9 mouse cellular contexts compared by ENCODE assay signal in genomic region chr11:3918738-3919137, GRCm38 (mm10). TPM values are rescaled to one million over a fixed set of nuclear protein-coding genes. Genes with fewer than 3 reads are reported as not detected.
DNase-seq lines count a peak whose midpoint lies in the region; ATAC-seq and TF ChIP-seq lines count a peak whose summit lies in the region.
"Had no signal": no experiment of that assay in that cellular context is flagged by ENCODE, and none has a peak within 500 bp of the region (broad histone marks: within the 10 kb centered on the region; RNA-seq: fewer than 3 reads in every experiment).

No protein-coding gene starts in this region.

- no peak for TF ChIP-seq POLR2A in testis, adult 2 months (IDR thresholded peaks at IDR 0.05; ENCODE audit: control insufficient read depth, low read depth, low read length)
- no peak for TF ChIP-seq POLR2A in brain, embryonic 14.5 days (IDR thresholded peaks at IDR 0.05; ENCODE audit: borderline replicate concordance, extremely low read depth, insufficient read depth, insufficient read length, poor library complexity, severe bottlenecking)

- no peak overlapping the region for H3K27ac ChIP-seq in hindbrain, postnatal 0 days
- no peak overlapping the region for H3K27ac ChIP-seq in hindbrain, embryonic 14.5 days
- no peak overlapping the region for H3K27ac ChIP-seq in testis, adult 2 months (ENCODE audit: control insufficient read depth, insufficient read depth, low read depth, low read length)

- no peak for ATAC-seq in hindbrain, postnatal 0 days
- no peak for ATAC-seq in hindbrain, embryonic 14.5 days (ENCODE audit: low FRiP score)

- DNase-seq in hindbrain, postnatal 0 days (ENCODE audit: low spot score), result peak; percentile 68
- DNase-seq in hindbrain, embryonic 14.5 days (ENCODE audit: low spot score), result no peak
- DNase-seq in testis, postnatal 10 days (ENCODE audit: low spot score), result no peak
- DNase-seq in brain, embryonic 14.5 days (ENCODE audit: low read depth), result peak; percentile 52
- DNase-seq in ovary, postnatal 36 days (ENCODE audit: low spot score), result no peak
- DNase-seq in layer of hippocampus, postnatal 36 days, result no peak
- DNase-seq: adrenal gland, adult 2 months; thymus, adult 2 months had no signal

- H3K9ac ChIP-seq in hindbrain, postnatal 0 days (replicated peaks; ENCODE audit: low read length), result no peak overlapping the region
- no peak overlapping the region for H3K9ac ChIP-seq in hindbrain, embryonic 14.5 days

- TF ChIP-seq CTCF in hindbrain, postnatal 0 days (IDR thresholded peaks at IDR 0.05; ENCODE audit: low read depth), result peak; percentile 65
- TF ChIP-seq CTCF in testis, adult 2 months (IDR thresholded peaks at IDR 0.05; ENCODE audit: control insufficient read depth, insufficient read depth, insufficient replicate concordance, low read depth, low read length), result 0 out of 2 replicates have a peak, but pooled peaks have one; percentile 6
- TF ChIP-seq CTCF in brain, embryonic 14.5 days (IDR thresholded peaks at IDR 0.05; ENCODE audit: borderline replicate concordance, extremely low read depth, insufficient read depth, insufficient read length), result peak; percentile 49; the same call in 1 of the 2 replicates

- no peak overlapping the region for H3K4me2 ChIP-seq in hindbrain, postnatal 0 days (ENCODE audit: low read depth, low read length)
- no peak overlapping the region for H3K4me2 ChIP-seq in hindbrain, embryonic 14.5 days (replicated peaks)

- WGBS in hindbrain, postnatal 0 days, result 22% methylated on average over 1 of the region's 1 CpGs
- 50% methylated on average over 1 of the region's 1 CpGs for WGBS in hindbrain, embryonic 14.5 days

- H3K4me3 ChIP-seq in hindbrain, postnatal 0 days (ENCODE audit: low read length), result no peak overlapping the region
- H3K4me3 ChIP-seq in hindbrain, embryonic 14.5 days (replicated peaks; ENCODE audit: low read length), result no peak overlapping the region
- no peak overlapping the region for H3K4me3 ChIP-seq in testis, adult 2 months (ENCODE audit: control insufficient read depth, low read depth, low read length)

- no peaks in the 10 kb centered on the region for H3K9me3 ChIP-seq in hindbrain, postnatal 0 days (ENCODE audit: low read length)
- H3K9me3 ChIP-seq in hindbrain, embryonic 14.5 days (ENCODE audit: control insufficient read depth, low read length), result no peaks in the 10 kb centered on the region

- no peaks in the 10 kb centered on the region for H3K27me3 ChIP-seq in hindbrain, postnatal 0 days (ENCODE audit: insufficient read depth, low read length)
- H3K27me3 ChIP-seq in hindbrain, embryonic 14.5 days (ENCODE audit: control insufficient read depth, insufficient read depth, low read length), result no peaks in the 10 kb centered on the region
- H3K27me3 ChIP-seq in testis, adult 2 months (ENCODE audit: control insufficient read depth, insufficient read depth, low read length), result no peaks in the 10 kb centered on the region

- H3K4me1 ChIP-seq in hindbrain, postnatal 0 days (ENCODE audit: insufficient read depth, low read length), result no peaks in the 10 kb centered on the region
- 0 out of 2 replicates have a peak, but pooled peaks cover 3% of the 10 kb centered on the region for H3K4me1 ChIP-seq in hindbrain, embryonic 14.5 days (replicated peaks; ENCODE audit: control insufficient read depth, insufficient read depth, low read length)
- peaks cover 5% of the 10 kb centered on the region for H3K4me1 ChIP-seq in testis, adult 2 months (ENCODE audit: control insufficient read depth, insufficient read depth, low read length)

- peaks cover 5% of the 10 kb centered on the region; the same call in 1 of the 2 replicates for H3K36me3 ChIP-seq in hindbrain, postnatal 0 days (ENCODE audit: insufficient read depth, low read length)
- peaks cover 11% of the 10 kb centered on the region; the same call in 1 of the 2 replicates for H3K36me3 ChIP-seq in hindbrain, embryonic 14.5 days (replicated peaks; ENCODE audit: control insufficient read depth, insufficient read depth)
- no peaks in the 10 kb centered on the region for H3K36me3 ChIP-seq in testis, adult 2 months (ENCODE audit: control insufficient read depth, insufficient read depth, low read length)

RNA-seq across cellular contexts. Expression of gene Slc35e4, which starts 4.3 kb away (rescaled TPM):
- 48.6 and 52.4 TPM in 2 replicates for total RNA-seq in hindbrain, postnatal 0 days (2014; rRNA removed)
- 23.5 and 25.8 TPM in 2 replicates for polyA plus RNA-seq in hindbrain, postnatal 0 days (2015; fragmentation: Nextera tagmentation; extraction: Ambion mirVana)
- polyA plus RNA-seq in hindbrain, embryonic 14.5 days (2014; fragmentation: Nextera tagmentation; extraction: Ambion mirVana), result 11.2 and 14.2 TPM in 2 replicates
- polyA plus RNA-seq in testis, adult 2 months (2012; rRNA removed), result 0.64 and 0.72 TPM in 2 replicates
- 13.2 and 13.5 TPM in 2 replicates for polyA plus RNA-seq in brain, embryonic 14.5 days (2012; rRNA removed)
- 10 to 100 TPM; 16.1 to 17.1 TPM for total RNA-seq in layer of hippocampus, postnatal 36 days (2021)

RNA-seq across cellular contexts. Expression of gene Tcn2, which starts 13.2 kb away (rescaled TPM):
- 35.8 and 39.4 TPM in 2 replicates for total RNA-seq in hindbrain, postnatal 0 days (2014; rRNA removed)
- polyA plus RNA-seq in hindbrain, postnatal 0 days (2015; fragmentation: Nextera tagmentation; extraction: Ambion mirVana), result 29.3 and 30.8 TPM in 2 replicates
- 31.0 and 31.4 TPM in 2 replicates for polyA plus RNA-seq in hindbrain, embryonic 14.5 days (2014; fragmentation: Nextera tagmentation; extraction: Ambion mirVana)
- 16.2 and 18.5 TPM in 2 replicates for polyA plus RNA-seq in testis, adult 2 months (2012; rRNA removed)
- 21.2 and 27.4 TPM in 2 replicates for polyA plus RNA-seq in brain, embryonic 14.5 days (2012; rRNA removed)
- 10 to 100 TPM; 14.5 to 18.3 TPM for total RNA-seq in layer of hippocampus, postnatal 36 days (2021)

RNA-seq across cellular contexts. Expression of gene Dusp18, which starts 23.7 kb away (rescaled TPM):
- 14.4 and 16.9 TPM in 2 replicates for total RNA-seq in hindbrain, postnatal 0 days (2014; rRNA removed)
- polyA plus RNA-seq in hindbrain, postnatal 0 days (2015; fragmentation: Nextera tagmentation; extraction: Ambion mirVana), result 15.4 and 16.3 TPM in 2 replicates
- polyA plus RNA-seq in hindbrain, embryonic 14.5 days (2014; fragmentation: Nextera tagmentation; extraction: Ambion mirVana), result 29.2 and 30.2 TPM in 2 replicates
- polyA plus RNA-seq in testis, adult 2 months (2012; rRNA removed), result 28.1 and 30.4 TPM in 2 replicates
- 17.6 and 26.4 TPM in 2 replicates for polyA plus RNA-seq in brain, embryonic 14.5 days (2012; rRNA removed)
- 10 to 100 TPM; 24.1 to 26.7 TPM for total RNA-seq in layer of hippocampus, postnatal 36 days (2021)

RNA-seq across cellular contexts. Expression of gene 4921536K21Rik, which starts 23.8 kb away (rescaled TPM):
- total RNA-seq in hindbrain, postnatal 0 days (2014; rRNA removed), result 0.21 and 0.90 TPM in 2 replicates
- 0.41 and 0.42 TPM in 2 replicates for polyA plus RNA-seq in hindbrain, postnatal 0 days (2015; fragmentation: Nextera tagmentation; extraction: Ambion mirVana)
- 0.13 and 0.28 TPM in 2 replicates for polyA plus RNA-seq in hindbrain, embryonic 14.5 days (2014; fragmentation: Nextera tagmentation; extraction: Ambion mirVana)
- polyA plus RNA-seq in testis, adult 2 months (2012; rRNA removed), result 48.4 and 56.7 TPM in 2 replicates
- polyA plus RNA-seq in brain, embryonic 14.5 days (2012; rRNA removed), result 0.67 and 1.0 TPM in 2 replicates
- under 1 TPM; 0.55 to 0.56 TPM for total RNA-seq in layer of hippocampus, postnatal 36 days (2021)

RNA-seq across cellular contexts. Expression of gene Pes1, which starts 45.0 kb away (rescaled TPM):
- 35.9 and 36.4 TPM in 2 replicates for total RNA-seq in hindbrain, postnatal 0 days (2014; rRNA removed)
- polyA plus RNA-seq in hindbrain, postnatal 0 days (2015; fragmentation: Nextera tagmentation; extraction: Ambion mirVana), result 44.5 and 46.8 TPM in 2 replicates
- 45.1 and 48.0 TPM in 2 replicates for polyA plus RNA-seq in hindbrain, embryonic 14.5 days (2014; fragmentation: Nextera tagmentation; extraction: Ambion mirVana)
- polyA plus RNA-seq in testis, adult 2 months (2012; rRNA removed), result 27.1 and 28.5 TPM in 2 replicates
- polyA plus RNA-seq in brain, embryonic 14.5 days (2012; rRNA removed), result 57.9 and 58.0 TPM in 2 replicates
- 10 to 100 TPM; 33.0 to 35.3 TPM for total RNA-seq in layer of hippocampus, postnatal 36 days (2021)

Comparison
In these comparisons a context has a peak if more than half of its experiments do, and no peak if none do; other contexts are left out.
1. DNase-seq: peak in hindbrain, postnatal 0 days (single experiment) and brain, embryonic 14.5 days (single experiment); none in hindbrain, embryonic 14.5 days (single experiment), testis, postnatal 10 days (single experiment), ovary, postnatal 36 days (single experiment) and layer of hippocampus, postnatal 36 days (0 of 2).
2. CTCF ChIP-seq: peak in every context shown above with its lines; median percentile 65 in hindbrain, postnatal 0 days; 49 in brain, embryonic 14.5 days; 6 in testis, adult 2 months.